Mouse (Mus musculus) thymus, adult 18-20 months (tissue): Measurements from ENCODE around the gene Vmn1r185.
"Not testable (repeated sequence)": the region's sequence is repeated elsewhere in the genome, so short reads cannot be mapped to it uniquely, and the experiment has no call there.

Source experiments
- DNase-seq, 2 experiments: peaks; one replicate each; pipeline ENCODE4 v3.0.0; 2022; ENCODE audit warnings: mixed read lengths in 2 of 2

The Vmn1r185 gene

GRCm38 (mm10) chr7:26618364-26618763 is at the start of gene Vmn1r185:
Gene Vmn1r185 (minus strand): TSS chr7:26618464.
- DNase-seq: not testable (repeated sequence)

DNA sequence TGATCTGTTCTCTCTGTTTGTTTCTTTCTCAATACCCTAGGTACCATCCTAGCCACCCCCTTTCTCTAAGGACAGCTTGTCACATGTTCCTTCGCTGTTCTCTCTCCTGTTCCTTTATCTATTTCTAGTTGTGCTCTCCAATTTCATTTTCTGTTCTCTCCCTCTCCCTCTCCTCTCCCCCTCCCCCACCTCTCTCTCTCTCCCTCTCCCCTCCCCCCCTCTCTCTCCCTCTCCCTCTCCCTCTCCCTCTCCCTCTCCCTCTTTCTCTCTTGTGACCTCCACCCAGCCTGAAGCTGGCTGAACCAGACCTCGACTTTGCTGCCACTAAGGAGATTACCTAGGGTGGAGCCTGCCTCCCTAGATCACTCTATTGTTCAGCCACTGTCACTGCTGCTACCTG is 49.2 kb upstream of the Vmn1r185 start:
- DNase-seq: not testable (repeated sequence)

DNA sequence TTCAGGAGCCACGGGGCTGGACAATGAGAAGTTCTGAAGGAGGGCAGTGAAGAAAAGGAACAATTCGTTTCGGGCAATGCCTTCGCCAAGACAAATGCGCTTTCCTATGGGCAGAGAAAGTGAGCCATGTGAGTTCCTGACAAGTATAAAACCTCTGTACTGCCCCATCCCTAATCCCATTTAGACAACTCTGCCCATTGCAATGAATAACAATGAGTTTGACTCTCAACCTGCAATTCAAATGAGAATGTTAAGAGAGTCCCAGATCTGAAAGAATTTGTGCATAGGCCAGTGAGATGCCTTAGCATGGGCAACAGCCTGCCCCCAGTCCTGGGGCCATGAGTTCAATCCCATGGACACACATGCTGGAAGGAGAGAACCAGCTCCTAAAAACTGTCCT is 47.7 kb upstream of the Vmn1r185 start:
- DNase-seq: no peak

DNA sequence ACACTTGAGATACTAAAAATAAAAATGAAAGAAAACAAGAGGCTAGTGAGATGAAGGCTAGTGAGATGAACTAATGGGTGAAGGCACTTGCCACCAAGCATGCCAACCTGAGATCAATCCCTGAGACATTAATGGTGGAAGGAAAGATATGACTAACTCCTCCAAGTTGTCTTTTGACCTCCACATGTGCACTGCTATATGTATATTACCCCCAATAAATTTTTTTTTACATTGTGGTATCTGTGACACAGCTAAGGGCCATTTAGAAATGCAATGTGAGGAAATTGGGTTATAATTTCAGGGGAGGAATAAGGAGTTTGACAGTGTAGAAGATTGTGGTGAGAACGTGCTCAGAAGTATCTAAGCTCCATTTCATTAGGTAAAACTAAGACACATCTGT is 28.5 kb downstream of the Vmn1r185 start:
- DNase-seq: no peak

- no peak for DNase-seq
Observed at GRCm38 (mm10) chr7:26589077-26589476, 29.2 kb downstream of the Vmn1r185 start.
